Mouse (Mus musculus): ENCODE measurements around the gene Spag4. TPM values are rescaled to one million over a fixed set of nuclear protein-coding genes. Genes with fewer than 3 reads are reported as not detected.
A peak's percentile ranks its signal among the peaks of the same experiment; 100 is the strongest.

Spag4 gene
- total RNA-seq (2015) (0.30 and 0.31 TPM in 2 replicates), total RNA-seq (2017) (0.07 and 2.1 TPM in 2 replicates)

GRCm38 (mm10) chr2:156065099-156066041 is at the start of gene Spag4:
TSS of gene Spag4 (plus strand) at chr2:156065175.
- peak; percentile 72 for ATAC-seq (ENCODE audit: poor library complexity, severe bottlenecking)

DNA sequence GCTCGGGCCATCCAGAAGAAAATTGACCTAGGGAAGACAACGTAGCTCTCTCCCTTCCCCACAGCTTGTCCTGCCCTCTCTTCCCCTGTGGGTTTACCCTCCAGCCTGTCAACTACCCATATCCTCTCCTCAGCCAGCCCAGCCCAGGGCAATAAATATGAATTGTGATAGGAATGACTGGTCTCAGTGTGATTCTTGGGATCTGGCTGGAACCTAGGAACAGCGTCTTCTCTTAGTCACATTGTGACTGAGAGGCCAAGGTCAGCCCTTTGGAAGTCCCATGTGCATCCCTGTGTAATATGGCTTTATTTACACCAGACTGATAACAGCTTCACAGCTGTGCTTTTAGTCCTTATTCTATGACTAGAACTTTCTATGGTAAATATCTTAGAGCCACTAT is 46.9 kb upstream of the Spag4 start:
- ATAC-seq (ENCODE audit: poor library complexity, severe bottlenecking) = no peak

DNA sequence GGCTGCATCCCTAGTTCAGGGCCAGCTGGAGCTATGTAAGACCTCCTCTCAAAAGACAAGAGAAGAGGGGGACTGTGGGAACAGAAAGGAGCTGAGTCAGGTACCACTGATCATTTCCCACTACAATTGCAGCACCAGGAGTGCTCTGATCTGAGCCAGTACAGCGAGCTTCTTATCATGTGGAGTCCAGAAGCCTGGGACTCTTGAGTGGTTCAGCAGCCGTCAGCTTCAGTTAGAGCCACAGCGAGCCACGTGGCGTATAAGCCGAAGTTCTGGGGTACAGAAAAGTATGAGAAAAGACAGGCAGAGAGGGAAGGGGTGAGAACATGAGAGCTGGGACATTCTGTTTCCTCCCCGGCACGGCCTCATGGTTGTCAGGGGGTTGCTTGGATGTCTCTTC is 43.8 kb upstream of the Spag4 start:
- ATAC-seq (ENCODE audit: poor library complexity, severe bottlenecking) = no peak

DNA sequence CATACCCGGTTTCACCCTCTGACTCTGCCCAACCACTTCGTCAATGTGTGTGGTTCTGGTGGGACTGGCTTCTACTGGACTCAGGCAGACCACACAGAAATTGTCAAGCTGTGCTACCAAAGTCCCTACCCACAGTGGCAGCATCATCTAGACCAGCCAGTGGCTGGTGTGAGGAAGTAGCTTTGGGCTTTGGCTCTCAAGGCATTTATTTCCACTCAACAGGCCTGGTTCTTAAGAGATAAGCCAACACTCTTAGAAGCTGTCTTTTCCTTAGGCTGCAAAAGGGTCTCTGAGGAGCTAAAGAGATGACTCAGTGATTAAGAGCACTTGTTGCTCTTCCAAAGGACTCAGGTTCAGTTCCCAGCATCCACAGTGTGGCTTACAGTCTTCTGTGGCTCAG is 43.2 kb upstream of the Spag4 start:
- ATAC-seq (ENCODE audit: poor library complexity, severe bottlenecking) = no peak

DNA sequence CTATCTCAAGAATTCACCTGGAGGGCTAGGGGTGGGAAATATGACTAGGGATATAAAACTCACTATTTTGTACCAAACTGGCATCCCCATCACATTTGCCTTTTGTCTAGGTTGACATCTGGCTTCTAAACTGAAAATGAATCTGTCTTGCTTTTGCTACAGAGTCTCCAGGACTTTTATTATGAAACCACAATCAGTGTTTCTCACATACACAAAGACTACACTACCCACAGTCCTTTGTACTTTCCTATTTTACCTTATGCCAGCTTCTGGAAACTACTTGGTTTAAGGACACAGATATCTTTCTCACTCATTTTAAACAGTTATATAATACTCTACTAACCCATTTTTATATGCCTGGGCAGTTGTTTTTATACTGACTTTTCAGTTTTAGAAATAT is 39.5 kb upstream of the Spag4 start:
- no peak for ATAC-seq (ENCODE audit: poor library complexity, severe bottlenecking)

- no peak for ATAC-seq (ENCODE audit: poor library complexity, severe bottlenecking)
Measured at GRCm38 (mm10) chr2:156039390-156039789, 25.6 kb upstream of the Spag4 start.

- no peak for ATAC-seq (ENCODE audit: poor library complexity, severe bottlenecking)
Measured at GRCm38 (mm10) chr2:156042903-156043302, 22.1 kb upstream of the Spag4 start.

- ATAC-seq (ENCODE audit: poor library complexity, severe bottlenecking) = no peak
Measured at GRCm38 (mm10) chr2:156047929-156048328, 17.0 kb upstream of the Spag4 start.

DNA sequence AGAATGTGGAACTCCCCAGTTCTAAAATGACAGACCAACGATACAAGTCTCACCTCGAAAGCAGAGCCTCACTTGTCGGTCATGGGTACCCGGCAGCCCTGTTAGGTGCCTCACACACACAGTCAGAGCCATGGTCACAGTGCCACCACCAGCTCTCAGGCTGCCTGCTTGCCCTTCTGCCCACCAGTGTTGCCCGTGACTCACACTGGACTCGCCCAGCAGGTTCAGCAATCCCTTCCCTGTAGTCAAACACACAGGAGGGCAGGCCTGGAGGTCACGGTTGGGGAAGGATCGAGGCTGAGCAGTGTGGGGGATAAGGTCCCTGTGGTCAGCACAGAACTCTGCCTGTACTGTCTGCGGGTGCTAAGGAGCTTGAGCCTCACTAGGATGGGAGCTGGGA is 12.2 kb upstream of the Spag4 start, which contains the start of gene Fer1l4:
Gene Fer1l4, minus strand, starts transcription at position 132 of the 400 bp plus-strand sequence.
- no peak for ATAC-seq (ENCODE audit: poor library complexity, severe bottlenecking)

GRCm38 (mm10) chr2:156066126-156066525 is 1.2 kb downstream of the Spag4 start:
- no peak for ATAC-seq (ENCODE audit: poor library complexity, severe bottlenecking)

DNA sequence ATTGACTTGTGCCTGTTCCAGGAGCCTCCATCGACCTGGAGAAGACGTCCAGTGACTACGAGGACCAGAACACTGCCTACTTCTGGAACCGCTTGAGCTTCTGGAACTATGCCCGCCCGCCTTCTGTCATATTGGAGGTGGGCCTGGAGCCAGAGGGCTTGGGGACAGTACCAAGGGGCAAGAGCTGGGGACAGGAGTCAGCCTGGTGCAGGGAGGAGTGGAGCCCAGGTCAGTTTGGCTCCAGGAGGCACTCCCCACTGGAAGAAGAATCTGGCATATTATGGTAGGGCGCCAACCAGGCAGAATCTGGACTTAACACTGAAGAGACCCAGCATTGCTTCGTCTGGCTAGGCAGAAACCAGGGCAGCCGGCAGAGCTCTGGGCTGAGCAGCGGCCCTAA is 2.9 kb downstream of the Spag4 start:
- ATAC-seq (ENCODE audit: poor library complexity, severe bottlenecking) = no peak

GRCm38 (mm10) chr2:156071236-156071635 is 6.3 kb downstream of the Spag4 start:
- no peak for ATAC-seq (ENCODE audit: poor library complexity, severe bottlenecking)

GRCm38 (mm10) chr2:156073725-156074124 is 8.8 kb downstream of the Spag4 start:
- ATAC-seq (ENCODE audit: poor library complexity, severe bottlenecking) = no peak

- ATAC-seq (ENCODE audit: poor library complexity, severe bottlenecking) = no peak
Measured at GRCm38 (mm10) chr2:156077461-156077860, 12.5 kb downstream of the Spag4 start.

GRCm38 (mm10) chr2:156078421-156079182 is 13.6 kb downstream of the Spag4 start:
- no peak for ATAC-seq (ENCODE audit: poor library complexity, severe bottlenecking)

DNA sequence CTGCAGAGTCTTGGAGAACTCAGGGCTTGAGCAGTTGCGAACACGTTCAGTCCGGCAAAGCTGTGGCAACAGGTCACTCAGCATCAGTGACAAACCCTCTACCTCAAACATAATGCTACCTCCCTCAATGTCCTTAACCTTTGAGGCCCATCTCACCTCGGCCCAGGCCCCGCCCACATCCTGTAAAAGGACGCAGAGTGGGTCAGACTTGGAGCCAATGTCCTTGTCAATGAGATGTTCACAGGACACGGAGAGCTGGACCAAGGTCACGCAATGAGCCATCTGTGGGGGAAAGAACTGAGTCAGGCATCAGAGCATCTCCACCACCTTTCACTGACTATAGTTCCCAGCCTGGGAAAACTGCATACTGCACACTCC is 14.2 kb downstream of the Spag4 start:
- no peak for ATAC-seq (ENCODE audit: poor library complexity, severe bottlenecking)

GRCm38 (mm10) chr2:156079674-156080073 is 14.7 kb downstream of the Spag4 start:
- no peak for ATAC-seq (ENCODE audit: poor library complexity, severe bottlenecking)

DNA sequence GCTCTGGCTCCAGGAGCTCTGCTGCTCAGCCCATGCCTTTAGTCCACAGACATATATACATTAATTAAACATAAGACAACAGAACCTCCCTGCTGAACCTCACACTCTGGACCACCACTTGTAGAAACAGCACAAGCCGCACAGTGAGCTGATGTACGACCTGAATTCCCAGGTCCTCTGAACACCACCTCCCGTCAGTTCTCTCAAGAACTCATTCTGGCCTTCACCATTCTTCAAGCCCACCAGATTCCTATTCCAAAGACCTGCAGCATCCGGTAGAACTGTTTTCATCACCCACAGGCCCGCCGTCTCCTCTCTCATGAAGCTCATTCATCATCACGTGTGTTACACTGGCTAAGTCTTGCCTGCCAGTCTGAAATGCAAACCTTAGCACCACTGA is 15.4 kb downstream of the Spag4 start:
- no peak for ATAC-seq (ENCODE audit: poor library complexity, severe bottlenecking)

GRCm38 (mm10) chr2:156084541-156084940 is 19.6 kb downstream of the Spag4 start:
- no peak for ATAC-seq (ENCODE audit: poor library complexity, severe bottlenecking)

DNA sequence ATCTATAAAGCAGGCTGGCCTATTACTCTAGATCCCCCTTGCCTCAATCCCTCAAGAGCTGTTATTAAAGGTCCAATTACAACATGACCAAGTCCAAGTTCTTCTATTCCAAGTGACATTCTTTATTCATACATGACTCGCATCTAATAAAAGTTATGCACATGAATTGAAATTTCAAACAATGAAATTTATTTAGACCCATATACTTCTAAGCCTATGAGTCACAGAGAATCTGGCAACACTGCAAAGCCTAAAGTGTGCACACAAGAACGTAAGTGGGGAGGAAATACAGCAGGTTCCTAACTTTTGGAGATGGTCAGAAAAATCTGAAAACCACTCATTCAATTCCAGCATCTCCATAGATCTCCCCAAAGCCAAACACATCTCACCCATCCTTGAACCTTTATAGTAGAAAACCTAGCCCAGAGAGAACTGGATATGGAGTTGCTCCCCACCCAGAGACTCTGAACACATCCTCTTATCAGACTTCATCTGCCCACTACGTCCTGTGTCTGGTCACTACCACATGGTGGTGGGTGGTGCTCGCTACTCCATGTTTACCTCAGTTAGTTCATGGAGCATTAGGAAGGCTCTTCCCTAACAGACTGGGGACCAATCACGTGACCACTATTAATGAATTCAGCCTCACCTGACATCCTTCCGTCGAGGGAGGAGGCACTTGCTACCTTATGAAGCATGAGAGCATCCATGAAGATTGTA is 22.6 kb downstream of the Spag4 start:
- no peak for ATAC-seq (ENCODE audit: poor library complexity, severe bottlenecking)

- no peak for ATAC-seq (ENCODE audit: poor library complexity, severe bottlenecking)
Measured at GRCm38 (mm10) chr2:156089799-156090198, 24.8 kb downstream of the Spag4 start.
